Mouse (Mus musculus): ENCODE results near the gene Zbtb5. TPM values are rescaled to one million over a fixed set of nuclear protein-coding genes. Genes with fewer than 3 reads are reported as not detected.

Gene Zbtb5
- total RNA-seq, 2 experiments from 2014 or later: 8.5 to 11.6 TPM

Other genes starting within 250 kb of the Zbtb5 start
- 10 to 100 TPM; 43.0 to 47.7 TPM for gene Grhpr, start 31.0 kb downstream of the Zbtb5 start, total RNA-seq (2021)
- gene Polr1e, start 6.2 kb upstream of the Zbtb5 start, total RNA-seq (2021): 10 to 100 TPM; 34.1 to 49.8 TPM
- gene Fbxo10, start 72.2 kb upstream of the Zbtb5 start, total RNA-seq (2021): 10 to 100 TPM; 15.3 to 19.7 TPM
- 100 to 1,000 TPM; 156 to 172 TPM for gene Tomm5, start 95.7 kb upstream of the Zbtb5 start, total RNA-seq (2021)
- under 1 TPM; 0.42 to 0.69 TPM for gene Frmpd1, start 172.5 kb upstream of the Zbtb5 start, total RNA-seq (2021)

Measured in heart, postnatal 10 days (tissue).